Mouse (Mus musculus): ENCODE data around the gene Limk1.
A peak's percentile ranks its signal among the peaks of the same experiment; 100 is the strongest.

Gene Limk1

DNA sequence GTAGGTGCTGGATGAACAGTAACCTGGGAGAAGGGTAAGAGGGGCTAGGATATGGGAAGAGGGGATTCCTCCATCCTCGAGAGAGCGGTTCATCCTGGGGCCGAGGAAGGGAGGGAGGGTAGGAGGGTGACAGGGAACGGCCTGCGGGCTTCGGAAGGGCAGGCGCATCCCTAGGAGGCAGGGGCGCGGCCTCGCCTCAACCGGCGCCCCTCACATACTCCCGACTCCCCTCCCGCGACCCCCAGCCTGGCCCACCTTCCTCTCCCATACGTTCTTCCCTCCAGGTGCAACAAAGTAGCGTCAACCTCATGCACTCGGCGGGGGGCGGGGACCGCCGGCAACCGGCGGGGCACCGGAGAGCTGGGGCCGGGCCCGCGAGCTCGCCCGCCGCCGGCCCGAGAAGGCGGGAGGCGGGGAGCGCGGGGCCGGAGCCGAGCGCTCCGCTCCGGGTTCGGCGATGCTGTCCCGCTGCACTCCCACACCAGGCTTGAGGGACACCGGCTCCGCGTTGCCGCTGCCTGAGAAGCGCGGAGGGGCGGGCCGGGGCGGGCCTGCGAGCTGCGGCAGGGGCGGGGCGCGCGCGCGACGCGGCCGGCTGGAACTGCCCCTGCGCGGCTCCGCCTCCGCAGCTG is at the start of gene Limk1:
TSS of gene Limk1 (minus strand) at position 513 of the 632 bp plus-strand sequence.
- DNase-seq: no peak

DNA sequence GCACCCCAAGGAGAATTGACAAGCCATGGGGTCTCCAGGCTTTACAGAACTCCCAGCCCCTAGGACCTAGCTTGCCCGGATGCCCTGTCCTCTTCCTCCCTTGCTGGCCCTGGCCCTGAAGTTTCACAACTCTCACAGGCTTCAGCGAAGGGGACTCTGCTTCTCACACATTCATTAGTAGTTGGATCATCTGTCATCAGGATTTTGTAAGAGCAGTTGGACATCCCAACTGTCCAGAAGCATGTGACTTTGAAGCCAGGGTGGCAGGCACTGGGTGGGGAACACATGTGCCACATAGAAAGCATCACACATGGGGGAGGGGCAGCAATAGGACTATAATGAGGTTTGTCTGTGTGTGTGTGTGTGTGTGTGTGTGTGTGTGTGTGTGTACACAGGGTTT is 46.5 kb upstream of the Limk1 start:
- no peak for DNase-seq

DNA sequence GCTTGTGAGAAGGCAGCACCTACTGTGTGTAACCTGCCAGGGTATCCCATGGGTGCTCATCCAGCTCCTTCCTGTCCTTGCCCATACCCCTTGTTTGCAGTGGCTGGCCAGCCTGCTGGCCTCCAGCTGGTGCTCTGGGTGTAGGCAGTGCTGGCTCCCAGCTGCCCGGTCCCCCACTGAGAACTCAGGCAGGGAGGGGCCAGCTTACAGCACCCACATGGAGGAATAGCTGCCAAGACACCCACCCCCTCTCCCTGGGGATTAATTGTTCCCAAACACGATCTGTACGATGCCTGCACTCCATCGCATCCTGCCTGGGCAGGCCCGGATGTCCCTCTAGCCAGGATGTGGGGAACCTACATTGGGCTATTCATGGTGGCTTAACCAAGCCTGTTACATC is 45.7 kb upstream of the Limk1 start:
- DNase-seq: no peak

DNA sequence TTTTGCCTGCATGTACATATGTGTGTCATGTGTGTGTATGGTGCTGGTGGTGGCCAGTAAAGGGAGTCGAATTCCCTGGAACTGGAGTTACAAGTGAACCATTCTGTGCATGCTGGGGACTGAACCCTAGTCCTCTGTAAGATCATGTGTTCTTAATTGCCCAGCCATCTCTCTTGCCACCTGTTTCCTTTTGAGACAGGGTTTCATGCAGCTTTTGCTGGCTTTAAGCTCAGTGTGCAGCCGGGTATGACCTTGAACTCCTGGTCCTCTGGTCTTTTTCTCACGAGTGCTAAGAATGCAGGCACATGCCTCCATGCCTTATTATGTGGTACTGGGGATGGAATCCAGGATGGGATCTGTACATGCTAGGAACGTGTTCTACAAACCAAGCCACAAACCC is 44.8 kb upstream of the Limk1 start:
- no peak for DNase-seq

DNA sequence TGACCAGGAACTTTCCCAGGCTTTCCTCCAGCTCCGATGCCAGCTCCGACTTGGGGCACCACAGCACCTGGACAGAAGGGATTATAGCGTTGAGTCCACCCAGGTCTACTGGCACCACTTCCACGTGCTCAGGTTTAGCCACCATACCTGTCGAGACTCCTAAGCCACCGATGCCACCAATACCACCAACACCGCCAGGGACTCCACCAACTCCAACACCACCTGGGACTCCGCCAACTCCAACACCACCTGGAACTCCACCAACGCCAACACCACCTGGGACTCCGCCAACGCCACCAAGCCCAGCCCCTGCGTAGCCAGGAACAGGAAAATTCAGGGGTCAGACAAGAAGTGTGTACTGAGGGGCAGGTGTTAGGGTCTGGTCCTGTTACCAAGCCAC is 40.7 kb upstream of the Limk1 start:
- DNase-seq: no peak

DNA sequence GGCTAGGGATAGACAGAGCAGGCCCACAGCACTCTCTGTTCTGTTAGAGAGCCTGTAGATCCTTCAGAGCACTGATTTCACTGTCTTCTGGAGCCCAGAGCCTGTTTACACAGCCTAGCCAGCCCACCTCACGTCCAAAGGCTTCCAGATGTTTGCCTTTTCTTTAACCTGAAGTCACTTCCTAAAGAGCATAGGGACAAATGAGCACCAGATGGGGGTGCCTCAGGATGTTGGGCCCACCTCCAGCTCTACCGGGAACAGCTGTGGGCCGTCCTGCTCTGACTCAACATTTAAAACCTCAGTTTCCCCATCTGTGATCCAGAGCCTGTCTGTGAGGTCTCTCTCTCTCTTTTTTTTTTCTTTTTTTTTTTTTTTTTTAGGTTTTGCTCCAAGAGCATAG is 40.1 kb upstream of the Limk1 start:
- DNase-seq: no peak

DNA sequence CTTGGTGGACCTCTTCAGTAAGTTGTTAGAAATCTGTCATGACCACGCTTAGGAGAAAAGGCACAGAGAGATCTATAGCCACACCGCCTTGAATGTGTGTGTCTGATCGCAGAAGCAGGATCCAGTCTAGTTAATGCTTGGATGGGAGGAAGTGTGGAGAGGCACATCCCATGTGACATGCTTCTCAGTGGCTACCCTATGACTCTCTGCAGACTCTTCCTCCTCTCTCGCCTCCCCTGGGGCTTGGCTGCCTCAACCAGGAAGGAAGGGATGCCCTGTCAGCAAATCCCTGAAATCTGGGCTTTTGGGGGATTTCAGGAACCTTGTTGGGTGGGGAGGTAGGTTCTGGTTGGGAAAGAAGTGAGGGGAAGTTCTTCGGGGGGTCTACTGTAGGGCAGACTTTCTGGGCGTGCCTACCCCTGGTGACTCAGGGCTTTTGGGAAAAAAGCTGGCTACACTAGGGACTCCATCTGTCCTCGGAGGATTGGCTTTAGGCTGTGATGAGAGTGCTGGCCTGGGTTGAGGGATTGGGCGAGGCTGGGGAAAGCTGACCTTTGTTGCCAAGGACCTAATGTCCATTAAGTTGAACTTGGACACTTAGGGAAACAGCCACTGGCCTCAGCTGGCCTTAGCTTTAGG is 38.7 kb upstream of the Limk1 start:
- DNase-seq: no peak

DNA sequence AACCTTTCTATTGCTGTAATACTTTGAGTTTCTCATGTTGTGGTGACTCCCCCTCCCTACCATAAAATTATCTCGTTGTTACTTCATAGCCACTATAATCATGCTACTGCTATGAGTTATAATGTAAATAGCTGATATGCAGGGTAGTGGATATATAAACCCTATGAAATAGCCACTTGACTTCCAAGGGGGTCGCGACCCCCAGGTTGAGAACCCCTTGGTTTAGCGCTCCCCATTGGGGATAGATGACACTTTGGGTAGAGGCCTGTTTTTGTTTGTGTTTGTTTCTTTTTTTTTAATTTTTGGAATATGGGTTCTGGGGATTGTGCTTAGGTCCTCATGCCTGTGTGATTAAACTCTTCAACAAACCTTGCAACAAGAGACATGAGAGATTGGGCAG is 36.9 kb upstream of the Limk1 start:
- no peak for DNase-seq

DNA sequence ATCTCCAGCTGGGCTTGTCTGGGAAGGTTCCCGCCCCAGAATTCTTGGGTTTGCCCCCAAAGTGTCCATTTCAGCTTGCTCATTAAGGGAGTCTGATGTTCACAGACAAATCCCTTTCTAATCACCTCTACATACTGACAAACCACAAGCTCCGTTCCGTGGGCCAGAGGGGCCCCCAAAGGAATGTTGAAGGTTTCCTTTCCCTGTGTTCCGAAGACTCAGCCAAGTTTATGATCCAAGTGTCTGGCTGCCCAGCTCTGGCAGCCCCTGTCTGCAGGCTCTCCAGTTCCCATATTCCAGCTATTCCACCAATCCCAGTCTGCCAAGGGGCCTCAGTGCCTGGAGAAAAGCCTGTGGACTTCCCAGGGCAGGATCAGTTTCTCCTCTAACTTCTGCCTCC is 31.7 kb upstream of the Limk1 start:
- no peak for DNase-seq

DNA sequence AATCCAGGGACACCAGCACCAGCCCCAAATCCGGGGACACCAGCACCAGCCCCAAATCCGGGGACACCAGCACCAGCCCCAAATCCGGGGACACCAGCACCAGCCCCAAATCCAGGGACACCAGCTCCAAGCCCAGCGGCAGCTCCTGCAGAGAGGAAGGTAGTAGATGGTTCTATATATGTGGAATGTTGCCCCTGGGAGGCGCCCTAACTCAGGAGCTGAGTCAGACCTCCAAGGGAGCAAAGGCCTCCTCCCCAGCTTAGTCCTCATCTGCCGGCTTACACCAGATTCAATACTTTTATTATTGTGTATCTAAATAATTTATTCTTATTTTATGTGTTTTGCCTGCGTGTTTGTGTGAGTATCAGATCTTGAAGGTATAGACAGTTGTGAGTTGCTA is 22.7 kb upstream of the Limk1 start:
- no peak for DNase-seq

DNA sequence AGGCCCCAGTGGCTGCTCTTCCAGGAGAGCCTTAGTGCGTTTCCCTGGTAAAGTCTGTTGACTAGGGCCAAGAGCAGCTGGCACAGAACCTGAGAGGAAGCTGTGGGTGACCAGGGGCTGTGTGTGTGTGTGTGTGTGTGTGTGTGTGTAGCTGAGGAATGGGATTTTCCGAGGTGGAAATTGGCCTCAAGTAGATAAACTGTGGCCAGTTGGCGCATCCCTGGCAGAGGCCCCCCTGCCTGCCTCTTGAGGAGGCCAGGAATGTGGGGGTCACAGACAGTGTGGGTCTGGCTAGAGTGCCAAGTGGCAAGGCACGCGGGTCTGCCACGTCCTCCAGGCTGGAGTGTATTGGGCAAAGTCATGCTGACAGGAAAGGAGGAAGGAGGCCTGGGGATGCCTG is 20.9 kb upstream of the Limk1 start:
- DNase-seq: no peak

DNA sequence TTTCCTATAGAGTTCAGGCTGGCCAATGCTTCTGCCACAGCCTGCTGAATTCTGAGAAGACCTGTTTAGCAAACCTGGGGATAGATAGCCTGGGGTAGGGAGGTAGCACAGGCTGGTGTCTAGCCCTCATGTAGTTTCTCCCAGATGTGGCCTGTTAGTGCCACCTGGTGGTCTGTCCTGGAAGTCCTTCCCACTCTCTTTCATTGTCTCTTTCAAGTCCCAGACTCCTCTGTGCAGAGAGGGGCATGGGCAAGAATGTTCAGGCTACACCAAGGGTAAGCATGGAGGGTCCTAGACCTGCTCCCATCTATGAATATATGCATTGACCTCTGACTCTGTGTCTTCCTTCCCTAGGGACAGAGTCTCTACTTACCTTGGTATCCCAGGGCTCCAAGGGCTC is 15.8 kb upstream of the Limk1 start:
- peak; percentile 72 to 83 for DNase-seq

DNA sequence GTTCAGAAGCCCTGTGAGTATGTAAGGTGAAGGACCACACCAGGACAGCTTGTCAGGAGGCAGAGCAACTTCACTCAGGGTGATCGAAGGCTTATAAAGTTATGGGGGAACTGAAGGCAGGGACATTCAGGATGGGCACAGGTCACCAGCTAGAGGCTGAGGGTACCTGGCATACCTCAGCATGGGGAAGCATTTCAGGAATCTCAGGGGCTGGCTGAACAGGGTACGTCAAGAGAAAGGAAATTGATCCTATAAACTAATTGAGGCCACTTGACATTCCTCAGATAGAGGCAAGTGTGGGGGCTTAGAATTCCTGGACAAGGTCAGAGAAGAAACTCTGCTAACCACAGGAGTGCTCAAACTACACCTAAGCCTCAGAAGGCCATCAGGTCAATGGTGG is 7.1 kb upstream of the Limk1 start:
- DNase-seq: no peak

DNA sequence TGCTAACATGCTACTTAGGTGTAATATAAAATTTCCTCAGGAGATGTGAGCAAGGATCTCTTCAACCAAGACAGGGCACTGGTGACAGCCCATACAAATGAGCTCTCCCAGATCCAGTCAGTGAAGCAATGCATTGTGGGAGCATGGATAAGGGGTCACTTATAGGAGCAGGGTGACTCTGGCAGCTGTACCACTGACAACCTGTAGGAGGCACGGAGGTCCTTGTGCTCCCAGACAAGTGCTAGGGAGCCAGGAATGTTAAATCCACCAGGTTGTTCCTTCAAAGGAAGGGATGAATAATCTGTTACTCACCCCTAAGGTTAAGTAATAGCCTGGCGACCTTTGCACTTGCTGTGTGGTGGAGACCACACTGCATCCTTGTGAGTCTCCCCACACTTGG is 6.7 kb upstream of the Limk1 start:
- no peak for DNase-seq

DNA sequence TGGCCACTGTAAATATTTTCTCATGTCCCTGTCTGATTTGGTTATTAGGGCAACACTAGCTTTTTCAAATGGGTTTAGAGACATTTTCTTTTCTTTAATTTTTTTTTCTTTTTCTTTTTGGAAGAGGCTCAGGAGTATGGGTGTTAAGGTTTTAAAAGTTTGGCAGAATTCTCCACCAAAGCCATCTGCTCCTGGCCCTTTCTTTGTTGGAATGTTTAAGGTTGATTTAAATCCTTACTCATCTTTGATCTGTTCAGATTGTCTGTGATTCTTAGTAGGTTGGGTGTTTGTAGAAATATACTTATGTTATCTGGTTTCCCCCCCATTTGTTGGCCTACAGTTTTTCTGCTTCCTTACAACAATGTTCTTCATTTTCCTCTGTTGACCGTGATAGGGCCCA is 4.3 kb upstream of the Limk1 start:
- no peak for DNase-seq

DNA sequence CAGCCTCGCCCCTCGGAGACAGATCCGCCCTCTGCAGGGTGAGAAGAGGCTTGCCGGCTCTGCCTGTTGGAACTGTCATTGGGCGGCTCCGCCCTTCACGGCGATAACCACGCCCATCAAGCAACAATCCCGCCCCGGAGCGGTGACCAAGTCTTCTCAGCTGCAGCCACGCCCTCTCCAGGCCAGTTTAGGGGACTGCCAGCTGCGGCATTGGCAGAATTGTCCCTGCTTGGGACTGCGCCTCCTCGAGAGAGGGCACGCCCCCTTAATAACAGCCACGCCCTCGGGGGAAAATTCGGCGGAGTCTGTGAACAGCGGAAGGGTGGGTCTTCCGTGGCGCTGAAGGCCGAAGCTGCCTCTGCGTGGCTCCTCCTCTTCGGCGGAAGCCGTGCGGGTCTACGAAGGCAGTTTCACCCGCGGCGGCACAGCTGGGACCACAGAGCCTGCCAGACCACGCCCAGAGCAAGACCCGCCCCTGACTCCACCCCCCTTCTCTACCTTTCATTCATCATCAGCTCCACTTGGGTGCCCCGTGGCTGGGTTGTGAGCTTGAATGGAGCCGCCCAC is 403 bp upstream of the Limk1 start:
- DNase-seq: peak; percentile 95 to 96

DNA sequence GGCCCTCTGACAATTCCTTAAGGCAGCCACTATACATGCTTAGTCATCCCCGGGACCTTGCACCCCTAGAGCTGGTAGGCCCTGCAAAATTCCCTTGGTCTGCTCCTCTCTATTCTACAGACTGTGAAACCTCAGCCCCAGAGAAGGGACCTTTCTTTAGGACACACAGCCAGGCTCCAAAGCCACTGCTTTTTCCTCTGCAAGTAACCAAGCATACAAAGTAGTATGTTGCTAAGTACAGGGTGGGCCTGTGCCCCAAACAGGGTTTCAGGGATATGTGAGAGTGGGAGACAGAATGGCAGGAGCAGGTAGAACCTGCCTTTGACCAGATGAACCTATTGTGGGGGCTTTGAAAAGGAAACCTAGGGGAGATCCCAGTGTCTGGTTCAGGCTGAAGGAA is 1.2 kb downstream of the Limk1 start:
- DNase-seq: no peak

DNA sequence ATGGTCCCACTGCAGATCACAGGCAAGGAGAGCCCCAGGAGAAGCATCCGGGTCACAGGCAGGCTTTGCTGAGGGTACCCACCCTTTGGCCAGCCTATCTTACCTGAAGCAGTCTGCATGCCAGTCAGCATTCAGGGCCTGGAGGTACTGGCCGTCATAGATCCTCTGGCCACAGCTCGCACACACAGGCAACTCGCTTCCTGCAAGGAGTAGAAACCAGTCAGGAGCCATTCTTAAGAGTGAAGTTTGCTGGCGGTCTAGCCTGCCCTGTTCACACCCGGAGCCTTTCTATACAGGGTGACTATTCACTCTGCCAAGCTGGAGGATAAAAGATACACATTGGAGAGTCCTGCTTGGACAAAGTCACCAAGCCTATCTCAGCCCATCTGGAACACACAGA is 1.9 kb downstream of the Limk1 start:
- DNase-seq: no peak

DNA sequence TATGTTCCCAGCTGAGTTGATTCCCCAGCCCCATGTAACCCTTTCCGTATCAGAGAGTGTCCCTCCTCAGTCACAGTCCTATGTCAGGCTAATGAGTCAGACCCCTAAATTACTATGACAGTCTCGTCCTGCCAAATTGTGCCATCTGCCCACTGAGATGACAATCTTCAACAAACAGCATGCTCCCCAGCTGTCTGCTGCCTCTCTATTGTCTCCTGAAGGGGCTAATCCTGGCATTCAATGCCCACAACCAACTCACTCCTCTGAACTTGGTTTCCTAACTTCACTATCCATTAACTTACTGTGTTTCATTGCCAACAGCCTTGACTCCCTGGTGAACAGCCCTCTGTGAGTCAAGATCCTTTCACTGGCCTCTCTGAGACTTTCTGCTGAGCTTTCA is 4.0 kb downstream of the Limk1 start:
- DNase-seq: no peak

DNA sequence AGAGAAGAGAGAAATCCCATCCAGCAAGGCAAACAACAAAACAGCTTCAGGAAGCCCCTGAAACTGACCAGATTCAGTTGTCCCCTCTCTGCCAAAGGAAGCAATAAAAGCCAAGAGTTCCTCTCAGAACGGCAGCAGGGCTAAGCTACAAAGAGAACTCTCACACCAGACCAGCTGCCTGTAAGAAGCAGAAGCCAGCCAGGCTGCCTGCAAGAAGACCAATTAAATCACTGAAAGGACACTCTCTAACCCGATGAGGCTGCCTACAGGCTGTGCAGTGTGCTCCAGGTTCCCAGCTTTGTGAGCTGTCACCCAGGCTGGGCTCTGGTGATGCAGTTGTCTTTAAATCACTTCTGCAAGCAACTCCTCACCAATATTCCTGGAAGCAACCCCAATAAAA is 4.6 kb downstream of the Limk1 start:
- no peak for DNase-seq

DNA sequence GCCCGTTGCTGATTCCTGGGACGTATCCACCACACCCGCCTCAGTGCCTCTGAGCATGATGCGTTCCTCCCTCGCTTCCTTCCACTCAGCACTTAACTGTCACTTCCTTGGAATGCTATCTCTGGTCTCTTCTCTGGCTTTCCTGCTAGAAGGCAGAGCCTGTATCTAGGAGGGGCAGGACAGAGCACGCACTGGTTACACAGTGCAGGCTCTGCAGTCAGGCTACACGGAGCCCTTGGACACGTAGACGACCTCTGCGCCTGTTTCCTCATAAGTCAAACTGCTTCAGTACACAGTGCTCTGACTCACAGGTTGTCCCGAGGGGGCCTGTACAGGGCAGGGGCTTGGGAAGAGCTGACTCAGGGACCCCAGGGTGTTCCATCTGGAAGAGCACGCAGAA is 8.2 kb downstream of the Limk1 start:
- DNase-seq: no peak

DNA sequence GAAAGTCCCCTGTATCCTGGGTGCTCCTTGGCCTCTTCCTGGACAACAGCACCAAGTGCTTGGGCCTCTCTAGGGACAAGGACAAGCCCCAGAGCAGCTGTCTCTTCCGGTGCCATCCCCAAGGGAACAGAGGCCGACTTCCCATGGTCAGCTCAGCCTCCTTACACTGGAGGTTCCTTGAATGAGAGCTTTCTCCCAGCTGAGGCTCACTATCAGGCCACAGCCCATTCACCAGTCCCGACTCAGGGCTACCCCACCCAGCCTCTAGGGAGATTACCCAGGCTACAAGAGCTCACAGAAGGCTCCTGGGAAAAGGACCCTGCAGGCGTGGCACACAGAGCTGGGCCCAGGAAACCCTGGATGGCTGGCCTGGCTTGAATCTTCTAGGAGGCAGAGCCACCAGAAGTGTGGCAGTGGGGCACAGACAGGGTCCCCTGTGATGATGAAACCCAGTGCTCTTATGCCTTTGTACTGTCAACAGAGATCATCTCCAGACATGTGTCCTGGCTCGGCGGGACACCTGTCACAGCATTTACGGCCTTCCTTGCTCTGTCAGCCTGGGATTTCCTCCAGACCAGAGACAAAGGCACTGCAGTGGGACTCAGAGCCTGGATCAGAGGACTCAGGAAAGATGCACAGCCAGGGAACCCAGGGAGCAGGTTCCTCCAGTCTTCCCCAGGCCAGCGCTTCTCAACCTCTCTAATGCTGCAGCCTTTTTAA is 9.4 kb downstream of the Limk1 start:
- no peak for DNase-seq

DNA sequence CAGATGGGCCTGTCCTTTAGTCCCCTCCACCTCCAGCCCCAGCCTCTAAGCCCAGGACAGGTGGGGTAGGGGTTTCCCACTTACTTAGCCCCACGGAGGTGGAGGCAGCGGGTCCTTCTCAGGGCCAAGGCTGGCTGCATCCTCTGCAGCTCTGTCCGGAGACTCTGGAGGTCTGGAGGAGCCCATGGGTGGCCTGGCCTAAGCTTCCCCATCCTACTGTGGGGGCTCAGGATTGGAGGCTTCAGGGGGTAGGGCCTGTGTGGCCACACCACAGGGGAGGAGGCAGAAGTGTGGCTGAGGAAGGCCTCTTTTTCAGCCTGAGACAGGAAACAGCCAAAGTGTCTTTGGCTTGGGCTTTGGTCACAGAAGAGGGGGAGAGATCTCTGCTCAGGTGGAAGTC is 10.4 kb downstream of the Limk1 start:
- no peak for DNase-seq

DNA sequence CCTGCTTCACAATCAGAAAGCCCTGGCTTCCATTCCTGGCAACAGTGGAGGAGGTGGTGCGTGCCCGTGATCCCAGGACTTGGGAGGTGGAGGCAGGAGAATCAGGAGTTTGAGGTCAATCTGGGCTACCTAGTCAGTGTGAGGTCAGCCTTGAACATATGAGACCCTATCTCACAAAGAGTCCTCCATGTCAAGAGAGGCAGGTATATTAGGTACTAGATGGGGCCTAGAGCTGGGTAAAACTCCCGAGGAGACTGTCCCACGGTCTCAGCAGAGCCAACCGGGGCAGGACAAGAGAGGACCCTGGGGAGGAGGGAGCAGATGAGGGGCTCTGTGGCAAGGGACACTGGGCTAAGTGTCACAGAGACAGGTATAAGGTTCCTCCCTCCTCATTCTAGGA is 10.9 kb downstream of the Limk1 start:
- no peak for DNase-seq
